Mouse (Mus musculus) adrenal gland, postnatal 14 days (tissue): ENCODE data around the gene Rprd1b. TPM values are rescaled to one million over a fixed set of nuclear protein-coding genes. Genes with fewer than 3 reads are reported as not detected.

Experiments used
- DNase-seq: peaks from one replicate; pipeline ENCODE4 v3.0.0; 2021; ENCODE audit warnings: mixed read lengths
- total RNA-seq: library from RNA; stranded (reverse); gene quantifications from 2 replicates; pipeline ENCODE4 v1.2.3, GENCODE M21; 2021

Gene Rprd1b
- total RNA-seq, 1 experiment from 2014 or later = 31.5 TPM

GRCm38 (mm10) chr2:158121645-158122326, 93.5 kb downstream of the Rprd1b start:
- peak; percentile 93 for DNase-seq

- no peak for DNase-seq
Observed at GRCm38 (mm10) chr2:158122814-158123213, 94.5 kb downstream of the Rprd1b start.

GRCm38 (mm10) chr2:158127245-158127644, 98.9 kb downstream of the Rprd1b start:
- DNase-seq = no peak

- no peak for DNase-seq
Observed at GRCm38 (mm10) chr2:158127872-158128271, 99.6 kb downstream of the Rprd1b start.

- DNase-seq = no peak
Observed at GRCm38 (mm10) chr2:158128461-158129130, 100.3 kb downstream of the Rprd1b start.

- DNase-seq = no peak
Observed at GRCm38 (mm10) chr2:158129291-158130002, 101.2 kb downstream of the Rprd1b start.

GRCm38 (mm10) chr2:158130391-158130986, 102.2 kb downstream of the Rprd1b start:
- DNase-seq = peak; percentile 91

GRCm38 (mm10) chr2:158131197-158131835, 103.0 kb downstream of the Rprd1b start:
- DNase-seq = no peak

DNA sequence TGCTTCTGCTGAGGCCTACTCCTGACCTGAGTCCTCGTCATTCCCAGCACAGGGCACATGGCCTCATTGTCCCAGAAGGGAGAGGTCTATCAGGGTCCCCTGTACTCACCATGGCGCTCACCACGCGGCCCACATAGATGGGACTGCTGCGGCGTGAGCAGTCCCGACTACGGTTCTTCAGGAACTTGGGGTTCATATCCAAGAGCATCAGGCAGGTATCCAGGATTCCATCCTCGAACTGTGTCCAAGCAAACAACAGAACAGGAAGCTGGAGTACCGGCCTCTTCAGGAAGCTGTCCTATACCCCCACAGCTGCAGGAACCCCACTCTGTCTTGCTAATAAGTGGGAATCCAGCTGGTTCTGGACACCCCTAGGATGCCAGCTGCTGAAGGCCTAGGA, 104.0 kb downstream of the Rprd1b start:
- DNase-seq = no peak

DNA sequence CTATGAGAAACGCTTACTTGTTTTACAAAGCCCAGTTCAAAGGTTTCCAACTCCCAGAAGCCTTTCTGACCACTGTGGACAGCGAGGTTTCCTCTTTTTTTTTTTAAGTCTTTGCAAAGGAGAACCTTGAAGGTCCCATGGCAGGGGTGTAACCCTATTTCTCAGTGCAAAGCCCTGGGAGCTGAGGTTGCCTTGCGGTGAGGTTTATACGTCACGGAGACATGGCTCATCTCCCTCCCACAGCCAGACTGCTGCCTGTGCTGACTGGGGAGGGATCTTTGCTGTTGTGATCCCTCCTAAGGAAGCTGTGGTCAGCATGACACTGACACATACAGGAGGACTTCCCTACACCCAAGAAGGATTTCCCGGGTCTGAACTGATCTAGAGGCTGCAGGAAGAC, 104.8 kb downstream of the Rprd1b start:
- DNase-seq = no peak

GRCm38 (mm10) chr2:158136205-158136604, 107.9 kb downstream of the Rprd1b start:
- DNase-seq = peak; percentile 56

GRCm38 (mm10) chr2:158137771-158138170, 109.5 kb downstream of the Rprd1b start:
- no peak for DNase-seq

DNA sequence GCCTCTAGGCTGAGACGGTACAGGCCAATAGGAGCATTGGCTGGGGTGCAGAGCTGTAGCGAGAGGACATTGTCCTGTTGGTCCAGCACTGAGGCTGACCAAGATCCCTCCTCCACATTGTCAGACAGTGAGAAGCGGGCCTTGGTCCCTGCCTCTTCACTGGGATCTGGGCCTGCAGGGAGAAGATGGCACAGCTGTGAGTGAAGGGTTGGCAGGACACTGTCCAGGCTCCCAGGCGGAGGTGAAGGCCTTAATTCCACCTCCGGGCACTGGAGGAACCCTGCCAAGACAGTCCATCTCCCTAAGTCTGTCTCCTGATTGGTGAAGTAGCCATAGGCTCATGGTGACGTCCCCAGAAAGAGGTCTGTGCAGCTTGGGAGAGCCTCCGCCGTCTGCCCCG, 110.5 kb downstream of the Rprd1b start:
- no peak for DNase-seq

DNA sequence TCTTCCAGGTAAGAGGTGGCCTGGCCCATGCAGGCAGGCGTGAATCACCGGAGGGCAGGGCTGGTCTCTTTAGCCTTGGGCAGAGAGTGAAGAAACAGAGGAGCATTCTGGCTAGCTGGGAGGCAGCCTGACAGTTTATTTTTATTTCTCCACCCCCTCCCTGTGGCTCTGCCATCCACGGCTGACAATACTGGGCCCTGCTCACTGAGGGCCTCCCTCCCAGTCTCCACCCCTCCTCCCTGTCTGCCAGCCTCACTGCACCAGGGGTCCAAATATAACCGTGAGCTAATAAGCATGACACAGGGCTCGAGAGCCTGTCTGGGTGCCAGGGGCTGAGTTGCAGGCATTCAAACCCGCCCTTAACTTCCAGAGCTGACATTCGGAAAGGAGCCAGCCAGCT, 111.3 kb downstream of the Rprd1b start:
- DNase-seq = peak; percentile 82

DNA sequence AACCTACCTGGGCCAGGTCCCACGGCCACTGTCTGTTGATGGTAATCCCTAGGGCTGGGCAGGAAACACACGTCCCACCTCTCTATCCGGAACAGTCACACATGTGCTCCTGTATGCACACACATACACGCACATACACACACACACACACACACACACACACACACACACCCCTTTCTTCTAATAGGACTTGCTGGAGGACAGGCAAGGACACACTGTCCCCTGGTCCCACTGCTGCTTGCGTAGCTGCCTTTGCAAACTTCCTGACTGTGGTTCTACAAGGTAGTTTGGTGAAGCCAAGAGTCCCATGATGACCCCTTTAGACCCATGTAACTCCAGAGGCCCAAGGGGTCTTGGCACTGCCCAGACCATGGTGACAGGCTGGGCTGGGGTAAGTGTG, 112.4 kb downstream of the Rprd1b start:
- no peak for DNase-seq

GRCm38 (mm10) chr2:158141271-158141670, 113.0 kb downstream of the Rprd1b start:
- no peak for DNase-seq

DNA sequence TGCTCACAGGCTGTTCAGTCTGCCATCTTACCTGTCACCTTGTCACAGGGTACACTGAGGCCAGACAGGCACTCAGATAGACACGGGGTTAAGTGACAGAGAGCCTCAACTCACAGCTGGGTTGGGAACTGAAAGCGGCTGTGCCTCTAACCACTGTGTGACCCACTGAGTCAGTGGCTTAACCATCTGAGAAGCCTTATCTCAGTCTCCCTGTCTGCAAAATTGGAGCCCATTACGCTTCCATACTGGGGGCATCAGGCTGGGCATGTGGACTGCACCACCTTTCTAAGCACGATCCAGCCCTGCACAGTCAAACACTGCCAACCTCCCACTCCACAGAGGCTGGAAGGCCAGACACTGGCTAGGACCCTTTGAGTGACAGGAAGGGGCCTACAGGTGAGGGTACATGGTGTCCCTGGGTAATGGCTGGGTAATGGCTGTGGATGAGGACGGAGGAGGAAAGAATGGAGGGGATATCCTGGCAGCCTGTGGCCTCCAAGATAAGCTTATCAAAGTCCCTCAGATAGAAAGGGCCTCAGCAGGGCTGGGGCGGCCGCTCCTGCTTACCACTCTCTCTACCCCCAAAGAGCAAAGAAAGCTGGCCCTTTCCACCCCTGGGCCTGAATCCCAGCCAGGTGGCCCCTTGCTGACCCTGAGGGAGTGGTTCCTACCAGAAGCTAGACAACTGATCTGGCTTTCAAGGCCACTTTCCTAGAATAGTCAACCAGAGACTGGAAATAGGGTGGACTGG, 113.6 kb downstream of the Rprd1b start:
- peak; percentile 68 for DNase-seq

- no peak for DNase-seq
Observed at GRCm38 (mm10) chr2:158142981-158143380, 114.7 kb downstream of the Rprd1b start.

DNA sequence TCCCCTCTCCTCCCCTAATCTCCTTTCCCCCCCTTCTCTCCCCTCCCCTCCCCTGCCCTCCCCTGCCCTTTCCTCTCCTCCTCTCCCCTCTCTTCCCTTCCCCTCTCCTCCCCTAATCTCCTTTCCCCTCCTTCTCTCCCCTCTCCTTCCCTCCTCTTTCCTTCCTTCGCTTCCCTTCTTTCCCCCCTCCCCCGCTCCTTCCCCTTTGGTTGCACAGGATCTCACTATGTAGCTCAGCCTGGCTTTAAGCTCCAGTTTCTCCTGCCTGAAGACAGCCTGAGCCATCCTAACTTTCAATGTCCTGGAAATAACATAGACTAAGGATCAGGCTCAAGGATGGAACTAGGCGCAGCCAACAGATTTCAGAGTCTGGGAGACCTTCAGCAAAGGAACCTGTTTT, 115.5 kb downstream of the Rprd1b start:
- DNase-seq = no peak

DNA sequence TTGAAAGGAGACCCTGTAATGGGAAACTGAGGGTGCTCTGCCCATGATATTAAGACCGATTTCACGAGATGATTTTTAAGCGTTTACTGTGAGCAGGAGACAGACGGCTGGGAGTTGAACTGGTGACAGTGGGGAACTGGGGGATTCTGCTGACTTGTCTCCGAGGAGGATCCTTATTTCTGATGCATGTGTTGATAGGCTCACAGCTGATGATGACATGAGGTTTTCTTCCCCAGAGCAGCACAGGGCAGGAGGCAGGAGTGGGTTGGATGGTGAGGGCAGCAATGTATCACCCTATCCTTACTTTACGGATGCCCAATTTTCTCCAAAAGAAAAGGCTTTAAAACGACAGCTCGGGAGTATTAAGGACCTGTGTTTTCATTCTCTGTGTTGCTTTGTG, 116.0 kb downstream of the Rprd1b start:
- no peak for DNase-seq

- DNase-seq = no peak
Observed at GRCm38 (mm10) chr2:158144750-158145527, 116.6 kb downstream of the Rprd1b start.
